In the genomic region with DNA sequence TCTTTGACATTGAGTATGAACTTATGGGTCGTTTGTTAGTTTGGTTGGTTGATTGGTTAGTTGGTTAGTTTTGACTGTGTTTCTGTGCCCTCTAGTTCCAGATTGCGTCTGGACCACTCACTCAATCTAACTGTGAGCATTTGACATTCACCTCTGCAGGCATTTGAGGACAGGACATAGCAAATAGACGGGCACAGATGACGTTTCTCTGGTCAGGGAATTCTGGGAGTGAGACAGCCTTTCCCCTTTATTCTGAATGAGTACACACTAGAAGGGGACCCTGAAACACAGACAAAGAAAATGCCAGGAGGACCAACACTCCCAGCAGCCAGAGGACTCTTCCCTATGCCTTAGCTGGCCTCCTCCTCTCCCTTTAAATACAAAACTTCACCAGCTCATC, we compare ENCODE assay signal across 23 mouse cellular contexts.
"Had no signal": no experiment of that assay in that cellular context is flagged by ENCODE, and none has a peak within 500 bp of the region (broad histone marks: within the 10 kb centered on the region; RNA-seq: fewer than 3 reads in every experiment).

No protein-coding gene starts in this region.

- ATAC-seq: liver, postnatal 0 days; midbrain, embryonic 16.5 days had no signal

- H3K9ac ChIP-seq: limb, embryonic 12.5 days; limb, embryonic 15.5 days; liver, embryonic 14.5 days; liver, postnatal 0 days; lung, embryonic 14.5 days; midbrain, embryonic 12.5 days had no signal

- DNase-seq: kidney, adult 2 months; kidney, postnatal 25 days; layer of hippocampus, adult 9-11 months; lung, embryonic 14.5 days; lung, postnatal 14 days; lung, postnatal 4 days; right cerebral cortex, adult 18-20 months; right cerebral cortex, postnatal 14 days; right cerebral cortex, postnatal 4 days; thymus, adult 2 months; thymus, postnatal 14 days; thymus, postnatal 4 days had no signal

- H3K9me3 ChIP-seq: limb, embryonic 12.5 days; limb, embryonic 15.5 days; midbrain, embryonic 12.5 days had no signal

- H3K36me3 ChIP-seq: limb, embryonic 12.5 days; limb, embryonic 15.5 days; midbrain, embryonic 12.5 days had no signal

- H3K4me2 ChIP-seq: limb, embryonic 12.5 days; limb, embryonic 15.5 days; liver, embryonic 11.5 days; lung, embryonic 14.5 days; midbrain, embryonic 12.5 days had no signal

- H3K4me3 ChIP-seq: layer of hippocampus, adult 2 months; limb, embryonic 12.5 days; limb, embryonic 15.5 days; midbrain, embryonic 12.5 days; myocyte had no signal

- H3K27me3 ChIP-seq: limb, embryonic 12.5 days; limb, embryonic 15.5 days; midbrain, embryonic 12.5 days had no signal

- H3K27ac ChIP-seq: kidney, postnatal 0 days; layer of hippocampus, adult 2 months; limb, embryonic 12.5 days; limb, embryonic 15.5 days; liver, embryonic 14.5 days; midbrain, embryonic 12.5 days; stomach, postnatal 0 days had no signal
